Mouse (Mus musculus): ENCODE measurements around the gene 4932438H23Rik. TPM values are rescaled to one million over a fixed set of nuclear protein-coding genes. Genes with fewer than 3 reads are reported as not detected.
"Not testable (repeated sequence)": the region's sequence is repeated elsewhere in the genome, so short reads cannot be mapped to it uniquely, and the experiment has no call there.

4932438H23Rik gene
- total and polyA plus RNA-seq, 3 experiments: not detected

GRCm38 (mm10) chr16:91081508-91081907, 13.4 kb downstream of the 4932438H23Rik start:
- no peak overlapping the region for H3K27ac ChIP-seq (ENCODE audit: control insufficient read depth, low read depth, low read length)
- no peak for TF ChIP-seq MEF2A (IDR thresholded peaks at IDR 0.05; ENCODE audit: extremely low read depth, insufficient replicate concordance, low read depth, low read length, poor library complexity, severe bottlenecking)
- 0 out of 2 replicates have a peak, but pooled peaks have one; percentile 11 for TF ChIP-seq ETS1 (IDR thresholded peaks at IDR 0.05; ENCODE audit: low read depth, low read length)
- TF ChIP-seq RAD21 (IDR thresholded peaks at IDR 0.05; ENCODE audit: low read depth, low read length): peak; percentile 91
- peak; percentile 44 to 83 (median 78); a peak in 5 of 6 replicates for TF ChIP-seq CTCF (IDR thresholded peaks at IDR 0.05 in 2 of 3, conservative IDR thresholded peaks at IDR 0.05 in 1 of 3; ENCODE audit: control insufficient read depth in 1 of 3, insufficient read depth in 1 of 3, low read depth in 2 of 3, low read length in 3 of 3, poor library complexity in 1 of 3, severe bottlenecking in 1 of 3)
- TF ChIP-seq SMC3 (IDR thresholded peaks at IDR 0.05; ENCODE audit: low read depth, low read length): peak; percentile 90
- TF ChIP-seq ZC3H11A (IDR thresholded peaks at IDR 0.05; ENCODE audit: low read depth, low read length): peak; percentile 97
- TF ChIP-seq NRF1 (IDR thresholded peaks at IDR 0.05; ENCODE audit: insufficient read depth, low read depth, low read length, poor library complexity, severe bottlenecking): no peak
- peak; percentile 98 for TF ChIP-seq JUND (IDR thresholded peaks at IDR 0.05; ENCODE audit: low read depth, low read length)
- no peak for TF ChIP-seq TBP (IDR thresholded peaks at IDR 0.05; ENCODE audit: low read depth, low read length)
- peak; percentile 37; the same call in 1 of the 2 replicates for TF ChIP-seq SIN3A (IDR thresholded peaks at IDR 0.05; ENCODE audit: low read length)
- peaks cover 7 to 10% of the 10 kb centered on the region in 2 experiments for H3K4me1 ChIP-seq (ENCODE audit: control insufficient read depth in 1 of 2, insufficient read depth in 2 of 2, low read length in 2 of 2)
- peak; percentile 89 for DNase-seq (ENCODE audit: low read depth, low spot score)
- H3K79me2 ChIP-seq (ENCODE audit: control insufficient read depth, insufficient read depth, low read length, poor library complexity): no peaks in the 10 kb centered on the region
- no peaks in the 10 kb centered on the region for H3K9me3 ChIP-seq (replicated peaks; ENCODE audit: insufficient read depth, low read length)
- peaks cover 0 to 3% of the 10 kb centered on the region in 2 experiments; a peak in 2 of 4 replicates for H3K36me3 ChIP-seq (ENCODE audit: control insufficient read depth in 1 of 2, insufficient read depth in 2 of 2, low read length in 2 of 2)
- no peak overlapping the region for H3K4me3 ChIP-seq (ENCODE audit: control insufficient read depth in 1 of 2, insufficient read depth in 1 of 2, low read depth in 2 of 2, low read length in 2 of 2)
- no peak overlapping the region for H3K9ac ChIP-seq (ENCODE audit: control insufficient read depth, low read depth, low read length, poor library complexity, severe bottlenecking)
- no peaks in the 10 kb centered on the region for H3K27me3 ChIP-seq (ENCODE audit: control insufficient read depth in 1 of 2, insufficient read depth in 2 of 2, low read length in 2 of 2)

DNA sequence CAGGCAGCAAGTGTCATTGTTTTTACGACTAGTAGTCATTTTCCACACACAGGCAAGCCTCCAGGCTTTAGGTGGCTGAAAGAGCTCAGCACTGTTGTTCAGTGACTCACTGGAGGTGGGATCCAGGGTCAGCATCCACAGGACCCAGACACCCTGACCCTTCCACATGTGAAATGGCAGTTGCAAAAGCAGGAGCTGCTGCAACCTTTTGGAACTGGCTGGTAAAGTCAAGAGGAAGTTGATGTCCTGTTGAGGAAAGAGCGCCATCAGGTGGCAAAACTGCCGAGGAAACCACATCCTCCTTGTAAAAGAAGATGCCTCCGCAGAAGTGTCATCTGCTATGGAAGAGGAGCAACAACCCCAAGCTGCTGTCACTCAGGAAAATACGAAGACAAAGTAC, 18.7 kb downstream of the 4932438H23Rik start:
- no peak for TF ChIP-seq MAZ (IDR thresholded peaks at IDR 0.05; ENCODE audit: low read depth, low read length)
- no peak for TF ChIP-seq HCFC1 (IDR thresholded peaks at IDR 0.05; ENCODE audit: low read depth, low read length)
- TF ChIP-seq NELFE (IDR thresholded peaks at IDR 0.05; ENCODE audit: low read depth, low read length): no peak
- peak; percentile 38 to 44 (median 40); a peak in 4 of 6 replicates for TF ChIP-seq CTCF (IDR thresholded peaks at IDR 0.05 in 2 of 3, conservative IDR thresholded peaks at IDR 0.05 in 1 of 3; ENCODE audit: control insufficient read depth in 1 of 3, insufficient read depth in 1 of 3, low read depth in 2 of 3, low read length in 3 of 3, poor library complexity in 1 of 3, severe bottlenecking in 1 of 3)
- TF ChIP-seq CHD2 (IDR thresholded peaks at IDR 0.05; ENCODE audit: low read length): no peak
- TF ChIP-seq ZC3H11A (IDR thresholded peaks at IDR 0.05; ENCODE audit: low read depth, low read length): peak; percentile 20; the same call in 1 of the 2 replicates
- TF ChIP-seq RCOR1 (IDR thresholded peaks at IDR 0.05; ENCODE audit: low read depth, low read length): no peak
- TF ChIP-seq SIN3A (IDR thresholded peaks at IDR 0.05; ENCODE audit: low read length): no peak
- peak; percentile 32 for TF ChIP-seq RAD21 (IDR thresholded peaks at IDR 0.05; ENCODE audit: low read depth, low read length)
- peak; percentile 45 for TF ChIP-seq SMC3 (IDR thresholded peaks at IDR 0.05; ENCODE audit: low read depth, low read length)
- no peak for TF ChIP-seq MAFK (IDR thresholded peaks at IDR 0.05; ENCODE audit: borderline replicate concordance, low read depth, low read length)
- no peak for TF ChIP-seq TAL1 (IDR thresholded peaks at IDR 0.05; ENCODE audit: low read length)
- no peak for TF ChIP-seq GATA1 (IDR thresholded peaks at IDR 0.05; ENCODE audit: low read depth, low read length)
- TF ChIP-seq E2F4 (IDR thresholded peaks at IDR 0.05; ENCODE audit: borderline replicate concordance, low read depth, low read length): no peak
- no peak for TF ChIP-seq ZNF384 (IDR thresholded peaks at IDR 0.05; ENCODE audit: low read depth, low read length)
- peak; percentile 65 for DNase-seq (ENCODE audit: low read depth, low spot score)
- no peaks in the 10 kb centered on the region; a peak in 1 of 4 replicates for H3K4me1 ChIP-seq (ENCODE audit: control insufficient read depth in 1 of 2, insufficient read depth in 2 of 2, low read length in 2 of 2)
- no peaks in the 10 kb centered on the region; a peak in 1 of 4 replicates for H3K36me3 ChIP-seq (ENCODE audit: control insufficient read depth in 1 of 2, insufficient read depth in 2 of 2, low read length in 2 of 2)
- H3K9me3 ChIP-seq (replicated peaks; ENCODE audit: insufficient read depth, low read length): no peaks in the 10 kb centered on the region
- no peaks in the 10 kb centered on the region for H3K79me2 ChIP-seq (ENCODE audit: control insufficient read depth, insufficient read depth, low read length, poor library complexity)
- no peak overlapping the region for H3K9ac ChIP-seq (ENCODE audit: control insufficient read depth, low read depth, low read length, poor library complexity, severe bottlenecking)
- no peak overlapping the region for H3K27ac ChIP-seq (ENCODE audit: control insufficient read depth, low read depth, low read length)
- no peak overlapping the region for H3K4me3 ChIP-seq (ENCODE audit: control insufficient read depth in 1 of 2, insufficient read depth in 1 of 2, low read depth in 2 of 2, low read length in 2 of 2)
- H3K27me3 ChIP-seq (ENCODE audit: control insufficient read depth in 1 of 2, insufficient read depth in 2 of 2, low read length in 2 of 2): no peaks in the 10 kb centered on the region

GRCm38 (mm10) chr16:91075423-91075822, 19.5 kb downstream of the 4932438H23Rik start:
- not testable (repeated sequence) for H3K4me3 ChIP-seq (ENCODE audit: control insufficient read depth in 1 of 2, insufficient read depth in 1 of 2, low read depth in 2 of 2, low read length in 2 of 2); H3K4me1 ChIP-seq (ENCODE audit: control insufficient read depth in 1 of 2, insufficient read depth in 2 of 2, low read length in 2 of 2); H3K9me3 ChIP-seq (replicated peaks; ENCODE audit: insufficient read depth, low read length); H3K79me2 ChIP-seq (ENCODE audit: control insufficient read depth, insufficient read depth, low read length, poor library complexity); H3K9ac ChIP-seq (ENCODE audit: control insufficient read depth, low read depth, low read length, poor library complexity, severe bottlenecking); H3K27ac ChIP-seq (ENCODE audit: control insufficient read depth, low read depth, low read length); DNase-seq (ENCODE audit: low read depth, low spot score); H3K36me3 ChIP-seq (ENCODE audit: control insufficient read depth in 1 of 2, insufficient read depth in 2 of 2, low read length in 2 of 2); H3K27me3 ChIP-seq (ENCODE audit: control insufficient read depth in 1 of 2, insufficient read depth in 2 of 2, low read length in 2 of 2)

All from MEL (cell line).